Mouse (Mus musculus): ENCODE results near the gene N4bp2. TPM values are rescaled to one million over a fixed set of nuclear protein-coding genes. Genes with fewer than 3 reads are reported as not detected.

The N4bp2 gene
- polyA plus RNA-seq, 1 experiment from 2014 or later = 12.0 TPM

- WGBS = 81% methylated on average over 17 of the region's 17 CpGs
- H3K4me3 ChIP-seq (ENCODE audit: low read length) = no peak overlapping the region
- no peaks in the 10 kb centered on the region for H3K9me3 ChIP-seq (ENCODE audit: control insufficient read depth, low read length)
- no peaks in the 10 kb centered on the region for H3K36me3 ChIP-seq (ENCODE audit: control insufficient read depth, insufficient read depth, low read length)
- ATAC-seq = no peak
- no peak overlapping the region for H3K9ac ChIP-seq (ENCODE audit: low read depth, low read length)
- no peak overlapping the region for H3K4me2 ChIP-seq (ENCODE audit: low read length)
- no peaks in the 10 kb centered on the region for H3K27me3 ChIP-seq (replicated peaks; ENCODE audit: control insufficient read depth, insufficient read depth, low read length)
- H3K4me1 ChIP-seq (ENCODE audit: control insufficient read depth, insufficient read depth, low read depth, low read length) = peaks cover 2% of the 10 kb centered on the region; the same call in 1 of the 2 replicates
- no peak overlapping the region for H3K27ac ChIP-seq (ENCODE audit: low read depth, low read length)
Measured at GRCm38 (mm10) chr5:65856591-65857411, 93.5 kb downstream of the N4bp2 start.

- Histone ChIP-seq H3K9me3 (ENCODE audit: control insufficient read depth, low read length) (no peaks in the 10 kb centered on the region), H3K4me1 (ENCODE audit: control insufficient read depth, insufficient read depth, low read depth, low read length) (peaks cover 2% of the 10 kb centered on the region; the same call in 1 of the 2 replicates), H3K9ac (ENCODE audit: low read depth, low read length) (no peak overlapping the region), H3K36me3 (ENCODE audit: control insufficient read depth, insufficient read depth, low read length) (no peaks in the 10 kb centered on the region), H3K4me3 (ENCODE audit: low read length) (no peak overlapping the region), H3K27me3 (replicated peaks; ENCODE audit: control insufficient read depth, insufficient read depth, low read length) (no peaks in the 10 kb centered on the region), H3K4me2 (ENCODE audit: low read length) (no peak overlapping the region), H3K27ac (ENCODE audit: low read depth, low read length) (no peak overlapping the region)
- ATAC-seq = no peak
- 79% methylated on average over 12 of the region's 12 CpGs for WGBS
Measured at GRCm38 (mm10) chr5:65857935-65858334, 94.6 kb downstream of the N4bp2 start.

- no peaks in the 10 kb centered on the region for H3K9me3 ChIP-seq (ENCODE audit: control insufficient read depth, low read length)
- H3K36me3 ChIP-seq (ENCODE audit: control insufficient read depth, insufficient read depth, low read length) = no peaks in the 10 kb centered on the region
- no peak overlapping the region for H3K4me2 ChIP-seq (ENCODE audit: low read length)
- no peak for ATAC-seq
- H3K27ac ChIP-seq (ENCODE audit: low read depth, low read length) = no peak overlapping the region
- H3K4me3 ChIP-seq (ENCODE audit: low read length) = no peak overlapping the region
- WGBS = 89% methylated on average over 4 of the region's 6 CpGs
- H3K27me3 ChIP-seq (replicated peaks; ENCODE audit: control insufficient read depth, insufficient read depth, low read length) = no peaks in the 10 kb centered on the region
- no peak overlapping the region for H3K9ac ChIP-seq (ENCODE audit: low read depth, low read length)
- H3K4me1 ChIP-seq (ENCODE audit: control insufficient read depth, insufficient read depth, low read depth, low read length) = peaks cover 2% of the 10 kb centered on the region; the same call in 1 of the 2 replicates
Measured at GRCm38 (mm10) chr5:65858355-65858754, 95.0 kb downstream of the N4bp2 start.

- 70% methylated on average over 12 of the region's 12 CpGs for WGBS
- Histone ChIP-seq H3K9ac (ENCODE audit: low read depth, low read length) (no peak overlapping the region), H3K9me3 (ENCODE audit: control insufficient read depth, low read length) (no peaks in the 10 kb centered on the region), H3K27me3 (replicated peaks; ENCODE audit: control insufficient read depth, insufficient read depth, low read length) (no peaks in the 10 kb centered on the region), H3K27ac (ENCODE audit: low read depth, low read length) (no peak overlapping the region), H3K4me3 (ENCODE audit: low read length) (no peak overlapping the region), H3K36me3 (ENCODE audit: control insufficient read depth, insufficient read depth, low read length) (no peaks in the 10 kb centered on the region), H3K4me1 (ENCODE audit: control insufficient read depth, insufficient read depth, low read depth, low read length) (peaks cover 2% of the 10 kb centered on the region; the same call in 1 of the 2 replicates), H3K4me2 (ENCODE audit: low read length) (no peak overlapping the region)
- ATAC-seq = no peak
Measured at GRCm38 (mm10) chr5:65858898-65859297, 95.6 kb downstream of the N4bp2 start.

- no peaks in the 10 kb centered on the region for H3K27me3 ChIP-seq (replicated peaks; ENCODE audit: control insufficient read depth, insufficient read depth, low read length)
- ATAC-seq = no peak
- no peaks in the 10 kb centered on the region for H3K36me3 ChIP-seq (ENCODE audit: control insufficient read depth, insufficient read depth, low read length)
- 62% methylated on average over 6 of the region's 6 CpGs for WGBS
- no peak overlapping the region for H3K4me2 ChIP-seq (ENCODE audit: low read length)
- H3K27ac ChIP-seq (ENCODE audit: low read depth, low read length) = no peak overlapping the region
- no peaks in the 10 kb centered on the region for H3K9me3 ChIP-seq (ENCODE audit: control insufficient read depth, low read length)
- H3K4me3 ChIP-seq (ENCODE audit: low read length) = no peak overlapping the region
- H3K4me1 ChIP-seq (ENCODE audit: control insufficient read depth, insufficient read depth, low read depth, low read length) = peaks cover 2% of the 10 kb centered on the region; the same call in 1 of the 2 replicates
- no peak overlapping the region for H3K9ac ChIP-seq (ENCODE audit: low read depth, low read length)
Measured at GRCm38 (mm10) chr5:65859396-65859795, 96.1 kb downstream of the N4bp2 start.

GRCm38 (mm10) chr5:65860281-65861000 lies 97.1 kb downstream of the N4bp2 start:
- no peak for ATAC-seq
- Histone ChIP-seq H3K4me1 (ENCODE audit: control insufficient read depth, insufficient read depth, low read depth, low read length) (peaks cover 2% of the 10 kb centered on the region; the same call in 1 of the 2 replicates), H3K4me2 (ENCODE audit: low read length) (no peak overlapping the region), H3K4me3 (ENCODE audit: low read length) (no peak overlapping the region), H3K27ac (ENCODE audit: low read depth, low read length) (no peak overlapping the region), H3K9ac (ENCODE audit: low read depth, low read length) (no peak overlapping the region), H3K36me3 (ENCODE audit: control insufficient read depth, insufficient read depth, low read length) (no peaks in the 10 kb centered on the region), H3K27me3 (replicated peaks; ENCODE audit: control insufficient read depth, insufficient read depth, low read length) (no peaks in the 10 kb centered on the region), H3K9me3 (ENCODE audit: control insufficient read depth, low read length) (no peaks in the 10 kb centered on the region)
- 73% methylated on average over 12 of the region's 12 CpGs for WGBS

GRCm38 (mm10) chr5:65861154-65861944 lies 98.0 kb downstream of the N4bp2 start, which contains the start of gene Rhoh:
Gene Rhoh (plus strand): TSS chr5:65861213.
- H3K36me3 ChIP-seq (ENCODE audit: control insufficient read depth, insufficient read depth, low read length) = no peaks in the 10 kb centered on the region
- ATAC-seq = no peak
- no peak within 1 kb of the TSS for H3K4me2 ChIP-seq (ENCODE audit: low read length)
- H3K4me3 ChIP-seq (ENCODE audit: low read length) = no peak within 1 kb of the TSS
- H3K9ac ChIP-seq (ENCODE audit: low read depth, low read length) = no peak within 1 kb of the TSS
- no peaks in the 10 kb centered on the region for H3K27me3 ChIP-seq (replicated peaks; ENCODE audit: control insufficient read depth, insufficient read depth, low read length)
- H3K4me1 ChIP-seq (ENCODE audit: control insufficient read depth, insufficient read depth, low read depth, low read length) = peaks cover 2% of the 10 kb centered on the region; the same call in 1 of the 2 replicates
- 89% methylated on average over 10 of the region's 10 CpGs for WGBS
- no peaks in the 10 kb centered on the region for H3K9me3 ChIP-seq (ENCODE audit: control insufficient read depth, low read length)
- no peak within 1 kb of the TSS for H3K27ac ChIP-seq (ENCODE audit: low read depth, low read length)

GRCm38 (mm10) chr5:65862217-65862927 lies 99.1 kb downstream of the N4bp2 start:
- Histone ChIP-seq H3K4me3 (ENCODE audit: low read length) (no peak overlapping the region), H3K27me3 (replicated peaks; ENCODE audit: control insufficient read depth, insufficient read depth, low read length) (no peaks in the 10 kb centered on the region), H3K4me2 (ENCODE audit: low read length) (no peak overlapping the region), H3K9ac (ENCODE audit: low read depth, low read length) (no peak overlapping the region), H3K27ac (ENCODE audit: low read depth, low read length) (no peak overlapping the region), H3K9me3 (ENCODE audit: control insufficient read depth, low read length) (no peaks in the 10 kb centered on the region), H3K36me3 (ENCODE audit: control insufficient read depth, insufficient read depth, low read length) (no peaks in the 10 kb centered on the region), H3K4me1 (ENCODE audit: control insufficient read depth, insufficient read depth, low read depth, low read length) (peaks cover 2% of the 10 kb centered on the region; the same call in 1 of the 2 replicates)
- 90% methylated on average over 7 of the region's 7 CpGs for WGBS
- no peak for ATAC-seq

All from hindbrain, embryonic 16.5 days (tissue).